Mouse (Mus musculus): ENCODE data around the gene Cacna2d3. TPM values are rescaled to one million over a fixed set of nuclear protein-coding genes. Genes with fewer than 3 reads are reported as not detected.

The Cacna2d3 gene
- polyA plus RNA-seq, 1 experiment = not detected

DNA sequence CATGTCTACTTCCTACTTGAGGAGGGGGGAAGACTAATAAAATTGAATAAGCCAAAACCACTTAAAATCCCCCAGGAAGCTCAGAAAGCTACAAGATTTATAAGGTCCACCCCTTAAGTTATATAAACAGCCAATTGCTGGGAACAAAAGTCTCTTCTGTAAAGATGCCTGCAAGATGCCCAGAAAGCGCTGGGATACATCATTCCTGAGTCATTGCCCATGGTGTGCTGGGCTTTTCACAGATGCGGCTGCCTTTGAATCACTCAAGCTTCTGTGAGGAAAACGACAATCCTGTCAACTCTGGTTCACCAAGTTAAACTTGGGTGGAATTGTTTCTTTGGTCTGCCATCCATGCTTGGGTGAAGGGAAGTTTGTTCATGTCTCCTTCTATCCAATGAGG lies 165.5 kb downstream of the Cacna2d3 start:
- Histone ChIP-seq H3K4me1 (ENCODE audit: control insufficient read depth, insufficient read depth, low read length) (no peaks in the 10 kb centered on the region), H3K27ac (ENCODE audit: insufficient read depth, low read depth, low read length) (no peak overlapping the region), H3K4me3 (ENCODE audit: insufficient read depth, low read depth, low read length) (no peak overlapping the region)
- TF ChIP-seq CTCF (IDR thresholded peaks at IDR 0.05; ENCODE audit: insufficient read depth, low read depth, low read length) = no peak
- no peak for TF ChIP-seq POLR2A (IDR thresholded peaks at IDR 0.05; ENCODE audit: insufficient read depth, low read depth, low read length)
- 91% methylated on average over 3 of the region's 3 CpGs for WGBS

DNA sequence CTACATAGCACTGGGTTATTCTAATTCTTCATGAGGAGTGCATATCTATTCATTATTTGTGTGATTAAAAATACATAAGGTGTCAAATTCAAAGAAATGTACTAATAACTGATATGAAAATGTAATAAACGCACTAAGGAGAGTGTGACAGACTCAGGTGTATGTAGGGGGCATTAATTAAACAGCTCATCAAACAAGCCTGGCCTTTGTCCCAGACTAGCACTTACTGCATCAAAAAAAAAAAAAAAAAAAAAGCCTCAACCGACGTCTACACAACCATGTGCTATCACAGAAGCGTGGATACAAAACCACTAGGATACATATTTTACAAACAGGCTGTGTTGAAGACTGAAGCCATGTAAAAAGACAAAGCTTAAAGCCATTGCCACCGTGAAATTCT lies 169.2 kb downstream of the Cacna2d3 start:
- TF ChIP-seq POLR2A (IDR thresholded peaks at IDR 0.05; ENCODE audit: insufficient read depth, low read depth, low read length) (no peak), CTCF (IDR thresholded peaks at IDR 0.05; ENCODE audit: insufficient read depth, low read depth, low read length) (no peak)
- 87% methylated on average over 5 of the region's 5 CpGs for WGBS

DNA sequence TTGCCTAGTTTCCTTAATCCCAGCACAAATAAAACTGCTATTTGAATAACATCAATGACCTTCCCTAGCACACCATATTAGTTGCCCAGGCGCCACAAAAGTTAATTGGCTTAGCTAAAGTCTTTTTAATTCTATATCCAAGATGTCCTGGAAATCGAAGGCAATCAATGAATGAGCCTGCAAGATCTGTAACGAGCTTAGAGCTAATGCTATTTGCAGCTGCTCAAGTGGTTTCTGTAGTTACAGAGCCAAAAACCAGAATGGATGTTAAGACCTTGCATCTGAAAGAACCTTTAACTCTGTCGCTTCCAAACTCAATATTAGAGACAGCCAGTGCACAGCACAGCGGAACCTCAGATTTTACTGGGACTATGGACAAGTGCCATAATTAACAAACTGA lies 173.0 kb downstream of the Cacna2d3 start:
- WGBS = 61% methylated on average over 5 of the region's 5 CpGs
- no peak overlapping the region for H3K27ac ChIP-seq (ENCODE audit: insufficient read depth, low read depth, low read length)

More for the DNA sequence above, 169.2 kb downstream of the Cacna2d3 start:
- Histone ChIP-seq H3K27ac (ENCODE audit: insufficient read depth, low read depth, low read length) (no peak overlapping the region), H3K4me1 (ENCODE audit: control insufficient read depth, insufficient read depth, low read length) (no peaks in the 10 kb centered on the region), H3K4me3 (ENCODE audit: insufficient read depth, low read depth, low read length) (no peak overlapping the region)

DNA sequence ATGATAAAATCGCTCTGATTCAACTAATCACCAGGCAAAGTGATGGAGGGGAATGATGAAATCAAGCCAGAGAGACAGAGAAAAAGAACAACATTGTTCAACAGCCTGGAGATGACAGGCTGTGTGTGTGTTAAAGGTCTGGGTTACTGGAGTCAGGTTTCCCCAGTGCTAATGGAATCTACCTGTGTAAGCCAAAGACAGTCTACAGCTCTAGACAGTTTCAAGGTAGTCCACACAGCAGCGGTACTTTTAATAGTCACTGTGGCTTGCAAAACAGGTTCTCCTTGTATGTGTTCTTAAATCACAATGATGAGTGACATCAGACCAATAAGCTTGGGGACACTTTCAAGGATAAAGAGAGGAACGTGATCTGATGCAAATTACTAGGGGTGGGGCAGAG lies 191.1 kb downstream of the Cacna2d3 start:
- TF ChIP-seq POLR2A (IDR thresholded peaks at IDR 0.05; ENCODE audit: insufficient read depth, low read depth, low read length) (no peak), CTCF (IDR thresholded peaks at IDR 0.05; ENCODE audit: insufficient read depth, low read depth, low read length) (no peak)
- Histone ChIP-seq H3K4me3 (ENCODE audit: insufficient read depth, low read depth, low read length) (no peak overlapping the region), H3K4me1 (ENCODE audit: control insufficient read depth, insufficient read depth, low read length) (no peaks in the 10 kb centered on the region), H3K27ac (ENCODE audit: insufficient read depth, low read depth, low read length) (no peak overlapping the region)
- 79% methylated on average over 3 of the region's 3 CpGs for WGBS

More for the DNA sequence above, 173.0 kb downstream of the Cacna2d3 start:
- Histone ChIP-seq H3K4me1 (ENCODE audit: control insufficient read depth, insufficient read depth, low read length) (no peaks in the 10 kb centered on the region), H3K4me3 (ENCODE audit: insufficient read depth, low read depth, low read length) (no peak overlapping the region)
- no peak for TF ChIP-seq POLR2A (IDR thresholded peaks at IDR 0.05; ENCODE audit: insufficient read depth, low read depth, low read length)
- no peak for TF ChIP-seq CTCF (IDR thresholded peaks at IDR 0.05; ENCODE audit: insufficient read depth, low read depth, low read length)

DNA sequence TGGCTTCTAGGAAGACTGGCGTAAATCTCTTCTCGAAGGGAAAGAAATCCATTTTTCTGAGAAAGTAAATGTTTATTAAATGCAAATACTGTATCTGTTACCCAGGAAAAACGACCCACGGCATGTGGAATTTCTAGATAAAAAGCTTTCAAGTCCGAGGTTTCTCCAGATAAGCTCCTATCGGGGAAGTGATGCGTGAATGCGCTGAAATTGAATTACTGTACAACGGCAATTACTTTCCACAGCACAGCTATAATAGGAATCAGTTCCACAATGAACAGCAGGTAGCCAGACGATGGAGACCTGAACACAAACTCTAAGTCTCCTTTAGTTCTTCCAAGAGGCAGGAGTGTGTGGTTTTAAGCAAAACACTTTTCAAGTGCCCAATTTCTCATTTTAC lies 193.0 kb downstream of the Cacna2d3 start:
- 52% methylated on average over 10 of the region's 10 CpGs for whole genome bisulfite sequencing
- TF ChIP-seq POLR2A (IDR thresholded peaks at IDR 0.05; ENCODE audit: insufficient read depth, low read depth, low read length) (no peak), CTCF (IDR thresholded peaks at IDR 0.05; ENCODE audit: insufficient read depth, low read depth, low read length) (no peak)
- no peak overlapping the region for H3K27ac ChIP-seq (ENCODE audit: insufficient read depth, low read depth, low read length)
- no peak overlapping the region for H3K4me3 ChIP-seq (ENCODE audit: insufficient read depth, low read depth, low read length)
- no peaks in the 10 kb centered on the region for H3K4me1 ChIP-seq (ENCODE audit: control insufficient read depth, insufficient read depth, low read length)

DNA sequence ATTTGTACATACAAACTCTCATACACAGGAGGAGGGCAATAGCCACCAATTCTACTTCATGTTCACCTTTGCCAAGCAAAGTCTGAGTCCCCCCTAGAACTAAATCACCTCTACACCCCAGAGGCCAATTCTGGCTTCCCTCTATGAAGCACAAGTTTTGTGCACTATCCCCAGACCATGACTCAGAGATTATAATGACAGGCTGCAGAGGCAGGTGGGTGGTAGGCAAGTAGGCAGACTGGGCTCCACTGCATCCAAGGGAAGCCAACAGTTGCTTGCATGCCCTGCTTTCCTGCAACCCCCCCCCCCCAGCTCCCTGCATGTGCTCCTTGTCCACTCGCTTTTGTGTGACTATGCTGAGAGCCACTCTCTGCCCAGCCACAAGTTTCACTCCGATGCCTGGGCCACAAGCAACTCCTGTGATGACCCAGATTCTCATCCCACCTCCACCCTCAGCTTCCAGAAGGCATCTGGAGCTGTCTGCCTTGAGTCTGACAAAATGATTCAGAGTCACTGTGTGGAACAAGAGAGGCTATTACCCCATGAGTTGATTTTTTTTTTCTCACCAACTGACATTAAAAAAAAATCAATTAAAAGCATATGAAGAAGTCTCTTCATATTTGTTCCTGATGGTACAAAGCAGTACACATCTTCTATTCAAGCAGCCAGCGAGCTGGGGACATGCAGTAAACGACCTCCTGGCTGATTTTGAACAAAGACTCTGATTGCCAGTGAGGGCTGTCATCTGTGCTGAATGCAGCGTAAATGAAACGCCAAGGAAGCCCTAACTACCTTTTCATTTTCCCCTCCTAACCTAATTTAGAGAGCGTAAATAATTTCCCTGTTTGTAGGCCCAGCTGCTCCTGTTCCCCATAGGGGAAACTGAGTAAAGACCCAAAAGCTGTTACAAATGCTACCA lies 201.7 kb downstream of the Cacna2d3 start:
- H3K4me1 ChIP-seq (ENCODE audit: control insufficient read depth, insufficient read depth, low read length) = peaks cover 3% of the 10 kb centered on the region
- TF ChIP-seq CTCF (IDR thresholded peaks at IDR 0.05; ENCODE audit: insufficient read depth, low read depth, low read length) = no peak
- no peak for TF ChIP-seq POLR2A (IDR thresholded peaks at IDR 0.05; ENCODE audit: insufficient read depth, low read depth, low read length)
- no peak overlapping the region for H3K4me3 ChIP-seq (ENCODE audit: insufficient read depth, low read depth, low read length)
- no peak overlapping the region for H3K27ac ChIP-seq (ENCODE audit: insufficient read depth, low read depth, low read length)
- WGBS = 62% methylated on average over 7 of the region's 7 CpGs

DNA sequence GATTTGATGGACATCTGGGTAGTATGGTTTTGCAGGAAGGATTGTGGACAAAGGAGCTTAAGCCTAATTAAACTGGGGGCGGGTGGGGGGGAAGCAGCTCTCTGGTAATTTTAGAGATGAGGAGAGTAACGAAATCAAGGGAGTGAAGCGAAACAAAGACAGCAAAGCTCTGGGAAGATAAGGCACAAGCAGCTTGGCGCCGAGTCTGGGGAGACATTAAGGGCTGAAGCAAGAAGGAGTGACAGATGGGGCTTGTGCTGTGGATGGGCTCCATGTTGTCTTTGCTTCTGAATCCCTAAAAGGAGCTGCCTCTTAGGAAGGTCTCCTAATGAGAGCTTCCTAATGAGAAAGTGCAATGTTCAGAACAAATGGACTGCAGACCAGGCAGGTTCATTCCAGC lies 219.0 kb downstream of the Cacna2d3 start:
- H3K4me1 ChIP-seq (ENCODE audit: control insufficient read depth, insufficient read depth, low read length) = no peaks in the 10 kb centered on the region
- WGBS = 50% methylated on average over 5 of the region's 5 CpGs

DNA sequence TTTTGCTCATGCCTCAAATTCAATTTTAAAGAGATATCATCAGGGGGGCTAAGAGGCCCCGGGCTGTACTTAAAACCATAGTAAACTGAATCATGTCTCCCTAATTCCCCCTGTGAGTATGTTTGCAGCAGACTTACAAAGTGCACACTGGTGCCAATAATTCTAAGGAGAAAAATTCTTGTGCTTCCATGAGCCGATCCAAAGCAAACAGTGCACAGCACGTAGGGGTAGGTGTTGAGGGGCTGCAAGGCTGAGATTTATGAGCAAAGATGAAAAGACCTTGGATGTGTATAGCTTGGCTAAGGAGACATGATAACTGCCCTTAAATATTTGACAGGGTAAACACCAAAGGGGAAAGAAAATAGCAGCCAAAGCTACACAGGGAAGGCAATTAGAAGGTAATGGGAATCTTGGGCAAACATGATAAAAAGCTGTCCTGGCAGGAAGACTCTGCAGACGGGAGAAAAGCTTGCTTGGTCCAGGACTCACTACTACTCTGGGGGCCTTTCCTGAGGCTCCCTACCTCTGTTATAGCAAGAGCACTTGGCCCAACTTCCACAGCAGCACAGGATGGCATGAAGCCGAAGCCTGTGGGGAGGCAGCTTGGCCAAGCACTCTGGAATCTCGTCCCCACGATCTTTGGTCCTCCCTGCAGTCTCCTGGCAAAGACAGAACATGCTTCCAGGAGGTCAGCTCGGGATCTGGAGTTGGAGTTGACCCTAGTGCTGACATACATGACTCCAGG lies 222.9 kb downstream of the Cacna2d3 start:
- H3K4me3 ChIP-seq (ENCODE audit: insufficient read depth, low read depth, low read length) = no peak overlapping the region
- TF ChIP-seq CTCF (IDR thresholded peaks at IDR 0.05; ENCODE audit: insufficient read depth, low read depth, low read length) (no peak), POLR2A (IDR thresholded peaks at IDR 0.05; ENCODE audit: insufficient read depth, low read depth, low read length) (no peak)
- no peaks in the 10 kb centered on the region for H3K4me1 ChIP-seq (ENCODE audit: control insufficient read depth, insufficient read depth, low read length)
- 79% methylated on average over 8 of the region's 8 CpGs for WGBS
- no peak overlapping the region for H3K27ac ChIP-seq (ENCODE audit: insufficient read depth, low read depth, low read length)

More for the DNA sequence above, 219.0 kb downstream of the Cacna2d3 start:
- H3K27ac ChIP-seq (ENCODE audit: insufficient read depth, low read depth, low read length) = no peak overlapping the region
- TF ChIP-seq CTCF (IDR thresholded peaks at IDR 0.05; ENCODE audit: insufficient read depth, low read depth, low read length) = no peak
- no peak overlapping the region for H3K4me3 ChIP-seq (ENCODE audit: insufficient read depth, low read depth, low read length)

DNA sequence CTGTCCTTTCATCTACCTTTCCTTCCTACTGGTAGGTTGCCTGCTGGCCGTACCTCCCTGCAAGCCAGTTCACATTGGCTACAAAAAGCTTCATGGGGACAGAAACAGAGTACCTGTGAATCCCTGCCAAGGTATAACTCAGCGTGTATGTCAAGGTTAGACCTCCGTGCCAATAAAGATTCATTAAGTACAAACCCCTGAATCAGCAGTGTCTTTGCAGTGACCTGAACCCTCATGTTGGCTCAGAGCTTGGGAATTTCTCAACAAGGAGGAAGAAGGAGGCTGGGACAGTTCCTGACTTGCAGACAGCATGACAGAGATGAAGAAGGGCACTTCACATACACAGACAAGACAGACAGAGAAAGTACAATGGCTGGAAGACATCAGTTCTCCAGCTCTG lies 225.1 kb downstream of the Cacna2d3 start:
- Histone ChIP-seq H3K4me3 (ENCODE audit: insufficient read depth, low read depth, low read length) (no peak overlapping the region), H3K27ac (ENCODE audit: insufficient read depth, low read depth, low read length) (no peak overlapping the region), H3K4me1 (ENCODE audit: control insufficient read depth, insufficient read depth, low read length) (no peaks in the 10 kb centered on the region)
- 93% methylated on average over 3 of the region's 3 CpGs for WGBS
- no peak for TF ChIP-seq CTCF (IDR thresholded peaks at IDR 0.05; ENCODE audit: insufficient read depth, low read depth, low read length)
- TF ChIP-seq POLR2A (IDR thresholded peaks at IDR 0.05; ENCODE audit: insufficient read depth, low read depth, low read length) = no peak

Measured in olfactory bulb, adult 2 months (tissue).